Mouse (Mus musculus): Measurements from ENCODE around the gene Tiam2.

- TF ChIP-seq CTCF (IDR thresholded peaks at IDR 0.05; ENCODE audit: low read depth) (no peak), EP300 (optimal IDR thresholded peaks at IDR 0.05) (no peak)
These were observed 9.9 kb downstream of the Tiam2 start for GRCm38 (mm10) chr17:3336161-3336739.

Data from stomach, postnatal 0 days (tissue).